Mouse (Mus musculus): ENCODE results near the gene Srsf6.

DNA sequence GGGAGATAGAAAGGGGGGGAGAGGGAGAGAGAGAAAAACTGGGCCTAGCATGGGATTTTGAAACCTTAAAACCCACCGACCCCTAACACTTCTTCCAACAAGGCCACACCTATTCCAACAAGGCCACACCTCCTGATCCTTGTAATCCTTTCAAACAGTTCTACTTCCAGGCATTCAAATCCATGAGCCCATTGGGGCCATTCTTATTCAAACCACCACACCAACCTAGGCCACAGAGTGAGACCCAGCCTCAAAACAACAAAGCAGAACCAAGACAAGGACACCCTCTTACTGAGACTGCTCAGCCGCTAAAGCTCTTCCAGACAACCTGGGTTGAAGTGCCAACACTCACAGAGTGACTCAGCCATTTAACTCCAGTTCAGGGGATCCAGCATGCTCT lies 19.4 kb downstream of the Srsf6 start:
- no peak for TF ChIP-seq ZNF384 (IDR thresholded peaks at IDR 0.05; ENCODE audit: low read depth, low read length)
- TF ChIP-seq HCFC1 (IDR thresholded peaks at IDR 0.05; ENCODE audit: borderline replicate concordance, insufficient read depth, low read length): no peak

Data from ES-E14 (cell line).